In the genomic region with DNA sequence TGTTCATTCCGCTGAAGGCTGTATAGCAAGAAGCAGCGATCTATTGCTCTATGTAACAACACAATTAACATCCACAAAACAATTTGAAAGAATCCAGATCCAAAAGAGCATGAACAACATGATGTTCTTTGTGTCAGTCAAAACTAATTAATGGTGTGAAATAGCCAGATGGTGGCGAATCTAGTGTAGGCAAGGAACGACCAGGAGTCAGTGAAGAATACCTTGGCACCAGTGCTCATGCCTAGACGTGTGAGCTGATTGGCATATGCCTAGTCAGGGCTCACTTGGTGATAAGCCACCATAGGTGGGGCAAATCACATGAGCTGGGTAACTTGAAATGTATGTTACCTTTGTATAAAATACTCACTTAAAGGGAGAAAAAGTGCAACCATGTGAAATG, we compare ENCODE assay signal across 30 mouse cellular contexts.
DNase-seq lines count a peak whose midpoint lies in the region; ATAC-seq and TF ChIP-seq lines count a peak whose summit lies in the region.
"Had no signal": no experiment of that assay in that cellular context is flagged by ENCODE, and none has a peak within 500 bp of the region (broad histone marks: within the 10 kb centered on the region; RNA-seq: fewer than 3 reads in every experiment).

No protein-coding gene starts in this region.

- H3K4me1 ChIP-seq in forebrain, embryonic 13.5 days, result no peaks in the 10 kb centered on the region
- H3K4me1 ChIP-seq in forebrain, embryonic 11.5 days (replicated peaks; ENCODE audit: control insufficient read depth, insufficient read depth, low read length), result no peaks in the 10 kb centered on the region
- no peaks in the 10 kb centered on the region for H3K4me1 ChIP-seq in kidney, adult 2 months (ENCODE audit: control insufficient read depth, insufficient read depth, low read length)
- H3K4me1 ChIP-seq: heart, embryonic 13.5 days; hindbrain, embryonic 15.5 days; intestine, embryonic 15.5 days; neural tube, embryonic 15.5 days had no signal

- no peak overlapping the region for H3K27ac ChIP-seq in forebrain, embryonic 13.5 days
- no peak overlapping the region for H3K27ac ChIP-seq in forebrain, embryonic 11.5 days (ENCODE audit: low read depth, low read length)
- H3K27ac ChIP-seq in layer of hippocampus, adult 2 months, result peak overlapping the region; percentile 48; the same call in 1 of the 2 replicates
- no peak overlapping the region for H3K27ac ChIP-seq in kidney, adult 2 months (ENCODE audit: insufficient read depth, low read depth, low read length)
- H3K27ac ChIP-seq: heart, embryonic 13.5 days; hindbrain, embryonic 15.5 days; intestine, embryonic 15.5 days; kidney, postnatal 0 days; liver, embryonic 14.5 days; macrophage; neural tube, embryonic 15.5 days; stomach, postnatal 0 days had no signal

- no peak overlapping the region for H3K4me3 ChIP-seq in forebrain, embryonic 13.5 days
- no peak overlapping the region for H3K4me3 ChIP-seq in forebrain, embryonic 11.5 days (ENCODE audit: low read depth, low read length)
- no peak overlapping the region for H3K4me3 ChIP-seq in layer of hippocampus, adult 2 months
- H3K4me3 ChIP-seq in kidney, adult 2 months (ENCODE audit: insufficient read depth, low read depth, low read length), result no peak overlapping the region
- H3K4me3 ChIP-seq: heart, embryonic 13.5 days; hindbrain, embryonic 15.5 days; intestine, embryonic 15.5 days; neural tube, embryonic 15.5 days had no signal

- peak; percentile 78 for ATAC-seq in forebrain, embryonic 13.5 days
- no peak for ATAC-seq in forebrain, embryonic 11.5 days (replicated peaks; ENCODE audit: low FRiP score)
- ATAC-seq: intestine, embryonic 15.5 days; Patski had no signal

- H3K27me3 ChIP-seq in forebrain, embryonic 13.5 days, result no peaks in the 10 kb centered on the region
- H3K27me3 ChIP-seq in forebrain, embryonic 11.5 days (ENCODE audit: control insufficient read depth, insufficient read depth, low read length), result no peaks in the 10 kb centered on the region
- no peaks in the 10 kb centered on the region for H3K27me3 ChIP-seq in kidney, adult 2 months (replicated peaks; ENCODE audit: control insufficient read depth, insufficient read depth, low read length)
- H3K27me3 ChIP-seq: heart, embryonic 13.5 days; hindbrain, embryonic 15.5 days; intestine, embryonic 15.5 days; neural tube, embryonic 15.5 days; Patski had no signal

- H3K9me3 ChIP-seq in forebrain, embryonic 13.5 days (replicated peaks), result no peaks in the 10 kb centered on the region
- no peaks in the 10 kb centered on the region for H3K9me3 ChIP-seq in forebrain, embryonic 11.5 days (ENCODE audit: control insufficient read depth, low read length)
- H3K9me3 ChIP-seq: heart, embryonic 13.5 days; hindbrain, embryonic 15.5 days; intestine, embryonic 15.5 days; neural tube, embryonic 15.5 days had no signal

- TF ChIP-seq CTCF in layer of hippocampus, adult 2 months (conservative IDR thresholded peaks at IDR 0.05), result no peak
- TF ChIP-seq CTCF in brain, embryonic 14.5 days (IDR thresholded peaks at IDR 0.05; ENCODE audit: borderline replicate concordance, extremely low read depth, insufficient read depth, insufficient read length), result no peak
- TF ChIP-seq CTCF in kidney, adult 2 months (conservative IDR thresholded peaks at IDR 0.05; ENCODE audit: insufficient read depth, insufficient read length, low read depth, low read length), result no peak

- no peak for TF ChIP-seq POLR2A in brain, embryonic 14.5 days (IDR thresholded peaks at IDR 0.05; ENCODE audit: borderline replicate concordance, extremely low read depth, insufficient read depth, insufficient read length, poor library complexity, severe bottlenecking)
- TF ChIP-seq POLR2A in kidney, adult 2 months (IDR thresholded peaks at IDR 0.05; ENCODE audit: low read depth, low read length), result no peak

- no peak overlapping the region for H3K9ac ChIP-seq in forebrain, embryonic 13.5 days
- H3K9ac ChIP-seq in forebrain, embryonic 11.5 days (ENCODE audit: low read length), result no peak overlapping the region
- H3K9ac ChIP-seq: heart, embryonic 13.5 days; hindbrain, embryonic 15.5 days; intestine, embryonic 15.5 days; liver, embryonic 14.5 days; neural tube, embryonic 15.5 days had no signal

- no peak overlapping the region for H3K4me2 ChIP-seq in forebrain, embryonic 13.5 days
- H3K4me2 ChIP-seq in forebrain, embryonic 11.5 days (ENCODE audit: low read depth, low read length, severe bottlenecking), result no peak overlapping the region
- H3K4me2 ChIP-seq: heart, embryonic 13.5 days; hindbrain, embryonic 15.5 days; intestine, embryonic 15.5 days; neural tube, embryonic 15.5 days had no signal

- WGBS in forebrain, embryonic 13.5 days, result 61% methylated on average over 5 of the region's 5 CpGs
- 77% methylated on average over 5 of the region's 5 CpGs for WGBS in forebrain, embryonic 11.5 days
- 91% methylated on average over 5 of the region's 5 CpGs for WGBS in kidney, adult 2 months

- H3K36me3 ChIP-seq in forebrain, embryonic 13.5 days (ENCODE audit: poor library complexity, severe bottlenecking), result no peaks in the 10 kb centered on the region
- H3K36me3 ChIP-seq in forebrain, embryonic 11.5 days (ENCODE audit: control insufficient read depth, insufficient read depth, low read length), result no peaks in the 10 kb centered on the region
- H3K36me3 ChIP-seq in kidney, adult 2 months (ENCODE audit: control insufficient read depth, insufficient read depth, low read length), result no peaks in the 10 kb centered on the region
- H3K36me3 ChIP-seq: heart, embryonic 13.5 days; hindbrain, embryonic 15.5 days; intestine, embryonic 15.5 days; neural tube, embryonic 15.5 days had no signal

- DNase-seq in forebrain, embryonic 11.5 days (ENCODE audit: low spot score), result no peak
- DNase-seq in layer of hippocampus, adult 2 months (ENCODE audit: low spot score in 2 of 2), result peak in 1 of 2 experiments; percentile 32
- no peak for DNase-seq in layer of hippocampus, adult 9-10 months (ENCODE audit: low spot score)
- peak; percentile 87 for DNase-seq in brain, embryonic 14.5 days (ENCODE audit: low read depth)
- peak; percentile 55 for DNase-seq in retina, postnatal 1 day
- no peak for DNase-seq in kidney, adult 2 months
- DNase-seq: adrenal gland, postnatal 10 days; cerebellum, adult 11-12 months; cerebellum, postnatal 25 days; heart, postnatal 10 days; kidney, adult 8-10 months; kidney, postnatal 4 days; layer of hippocampus, postnatal 36 days; liver; lung, adult 2 months; lung, postnatal 10 days; midbrain, embryonic 14.5 days; right cerebral cortex, postnatal 4 days; thymus, adult 2 months; thymus, postnatal 36 days had no signal

Comparison
In these comparisons a context has a peak if more than half of its experiments do, and no peak if none do; other contexts are left out.
1. DNase-seq: peak in brain, embryonic 14.5 days (single experiment) and retina, postnatal 1 day (single experiment); none in forebrain, embryonic 11.5 days (single experiment), layer of hippocampus, adult 9-10 months (single experiment) and kidney, adult 2 months (single experiment).